In genomic region chr7:93336420-93336819, GRCm38 (mm10) we compare ENCODE assay signal across 8 mouse cellular contexts.
DNase-seq lines count a peak whose midpoint lies in the region; TF ChIP-seq lines count a peak whose summit lies in the region.

No protein-coding gene starts in this region.

- no peaks in the 10 kb centered on the region for H3K4me1 ChIP-seq in ES-E14 (ENCODE audit: control insufficient read depth in 2 of 2, insufficient read depth in 2 of 2, low read length in 2 of 2, poor library complexity in 1 of 2)

- DNase-seq in ES-E14 (ENCODE audit: low read depth, low spot score) (peak; percentile 8), ZHBTc4 (ENCODE audit: low read depth, low spot score) (peak; percentile 4)
- peak; percentile 33 to 63 for DNase-seq in frontal cortex, postnatal 36 days (ENCODE audit: low spot score in 2 of 2)
- peak; percentile 37 to 42 for DNase-seq in layer of hippocampus, postnatal 36 days
- DNase-seq in retina, postnatal 7 days (ENCODE audit: low read depth, low spot score), result peak; percentile 4
- DNase-seq in thymus, adult 18-20 months, result no peak
- DNase-seq in thymus, postnatal 4 days, result no peak
- no peak for DNase-seq in spleen, adult 18-20 months

- H3K27ac ChIP-seq in ES-E14 (ENCODE audit: insufficient read depth, low read depth, low read length, poor library complexity, severe bottlenecking), result no peak overlapping the region

- H3K9ac ChIP-seq in ES-E14 (ENCODE audit: insufficient read depth, low read depth, low read length, poor library complexity, severe bottlenecking), result no peak overlapping the region

- H3K36me3 ChIP-seq in ES-E14 (ENCODE audit: control insufficient read depth, insufficient read depth, low read length, poor library complexity, severe bottlenecking), result no peaks in the 10 kb centered on the region

- in situ Hi-C loops in ES-E14 (cut with MboI; ENCODE audit: low sequenced_read_pairs in 2 of 2, unreplicated experiment in 2 of 2), result no loop called here

- no peaks in the 10 kb centered on the region for H3K9me3 ChIP-seq in ES-E14 (ENCODE audit: control insufficient read depth, insufficient read depth, low read depth, low read length)

- H3K4me3 ChIP-seq in ES-E14 (ENCODE audit: insufficient read depth in 1 of 2, low read depth in 1 of 2, low read length in 2 of 2, poor library complexity in 1 of 2, severe bottlenecking in 1 of 2), result no peak overlapping the region

TF ChIP-seq in ES-E14, 5 proteins besides CTCF, POLR2A, EP300 and RAD21:
- TF ChIP-seq MAFK (IDR thresholded peaks at IDR 0.05; ENCODE audit: insufficient read depth, low read depth, low read length) (no peak), ZC3H11A (IDR thresholded peaks at IDR 0.05; ENCODE audit: borderline replicate concordance, low read depth, low read length) (no peak)

Comparison
In these comparisons a context has a peak if more than half of its experiments do, and no peak if none do; other contexts are left out.
1. DNase-seq: peak in ES-E14 (single experiment), ZHBTc4 (single experiment), frontal cortex, postnatal 36 days (2 of 2), layer of hippocampus, postnatal 36 days (2 of 2) and retina, postnatal 7 days (single experiment); none in thymus, adult 18-20 months (0 of 2), thymus, postnatal 4 days (single experiment) and spleen, adult 18-20 months (0 of 2).